Mouse (Mus musculus) gastrocnemius, postnatal 10 days (tissue): Measurements from ENCODE around the gene Krtap5-1. TPM values are rescaled to one million over a fixed set of nuclear protein-coding genes. Genes with fewer than 3 reads are reported as not detected.
"Not testable (repeated sequence)": the region's sequence is repeated elsewhere in the genome, so short reads cannot be mapped to it uniquely, and the experiment has no call there.

Experiments used
- DNase-seq: peaks from one replicate; pipeline ENCODE4 v3.0.0; 2021; ENCODE audit warnings: mixed read lengths
- long read RNA-seq, 2 experiments: library from polyadenylated mRNA; stranded (forward); transcript quantifications; one replicate each; pipeline ENCODE4 v2.0.0; 2021
- total RNA-seq, 2 experiments: library from RNA; stranded (reverse); gene quantifications; 2 replicates each; pipeline ENCODE4 v1.2.3; 2021

Krtap5-1 gene
- not detected for total RNA-seq
- long read RNA-seq, experiment 1, result 0 reads
- long read RNA-seq, experiment 2, result 0 reads

GRCm38 (mm10) chr7:142297018-142297417 is at the start of gene Krtap5-1:
Gene Krtap5-1, minus strand, starts transcription at chr7:142297118.
- not testable (repeated sequence) for DNase-seq

GRCm38 (mm10) chr7:142342247-142342640 is 45.3 kb upstream of the Krtap5-1 start:
- DNase-seq, result no peak

GRCm38 (mm10) chr7:142341564-142342246 is 44.8 kb upstream of the Krtap5-1 start:
- no peak for DNase-seq

- no peak for DNase-seq
Measured at GRCm38 (mm10) chr7:142340269-142340970, 43.5 kb upstream of the Krtap5-1 start.

GRCm38 (mm10) chr7:142335151-142335550 is 38.2 kb upstream of the Krtap5-1 start:
- DNase-seq, result peak; percentile 35

GRCm38 (mm10) chr7:142334246-142334645 is 37.3 kb upstream of the Krtap5-1 start:
- peak; percentile 96 for DNase-seq

- not testable (repeated sequence) for DNase-seq
Measured at GRCm38 (mm10) chr7:142332741-142333140, 35.8 kb upstream of the Krtap5-1 start.

- no peak for DNase-seq
Measured at GRCm38 (mm10) chr7:142331281-142331680, 34.4 kb upstream of the Krtap5-1 start.

GRCm38 (mm10) chr7:142330271-142330724 is 33.4 kb upstream of the Krtap5-1 start:
- DNase-seq, result peak; percentile 35

GRCm38 (mm10) chr7:142328507-142328906 is 31.6 kb upstream of the Krtap5-1 start:
- no peak for DNase-seq

- DNase-seq, result no peak
Measured at GRCm38 (mm10) chr7:142326714-142327445, 30.0 kb upstream of the Krtap5-1 start.

- no peak for DNase-seq
Measured at GRCm38 (mm10) chr7:142323396-142324117, 26.6 kb upstream of the Krtap5-1 start.

- no peak for DNase-seq
Measured at GRCm38 (mm10) chr7:142322641-142323040, 25.7 kb upstream of the Krtap5-1 start.

GRCm38 (mm10) chr7:142321637-142322306 is 24.9 kb upstream of the Krtap5-1 start:
- not testable (repeated sequence) for DNase-seq

GRCm38 (mm10) chr7:142320906-142321305 is 24.0 kb upstream of the Krtap5-1 start:
- no peak for DNase-seq

GRCm38 (mm10) chr7:142319124-142319523 is 22.2 kb upstream of the Krtap5-1 start:
- no peak for DNase-seq

- DNase-seq, result no peak
Measured at GRCm38 (mm10) chr7:142317216-142317615, 20.3 kb upstream of the Krtap5-1 start.

- no peak for DNase-seq
Measured at GRCm38 (mm10) chr7:142316558-142316957, 19.6 kb upstream of the Krtap5-1 start.

GRCm38 (mm10) chr7:142314600-142315285 is 17.8 kb upstream of the Krtap5-1 start:
- no peak for DNase-seq

GRCm38 (mm10) chr7:142303929-142304328 is 7.0 kb upstream of the Krtap5-1 start:
- DNase-seq, result not testable (repeated sequence)

GRCm38 (mm10) chr7:142303249-142303648 is 6.3 kb upstream of the Krtap5-1 start, which contains the start of gene Krtap5-4:
Gene Krtap5-4, plus strand, starts transcription at chr7:142303549.
- no peak for DNase-seq
